Mouse (Mus musculus) left cerebral cortex, adult 8-10 months (tissue): ENCODE measurements around the gene Bcam. TPM values are rescaled to one million over a fixed set of nuclear protein-coding genes. Genes with fewer than 3 reads are reported as not detected.

Source experiments
- DNase-seq, 2 experiments: peaks; one replicate each; pipeline ENCODE4 v3.0.0; 2022; ENCODE audit warnings: low spot score in 2 of 2
- total RNA-seq, 4 experiments: library from RNA; stranded (reverse); gene quantifications; 2 replicates each; pipeline ENCODE4 v1.2.4; 2022

The Bcam gene
- total RNA-seq, 4 experiments from 2014 or later, result 15.8 to 18.7 (median 17.1) TPM

GRCm38 (mm10) chr7:19726541-19726940 lies 44.3 kb downstream of the Bcam start:
- DNase-seq, result no peak

- no peak for DNase-seq
Measured at GRCm38 (mm10) chr7:19724167-19724566, 46.6 kb downstream of the Bcam start.

DNA sequence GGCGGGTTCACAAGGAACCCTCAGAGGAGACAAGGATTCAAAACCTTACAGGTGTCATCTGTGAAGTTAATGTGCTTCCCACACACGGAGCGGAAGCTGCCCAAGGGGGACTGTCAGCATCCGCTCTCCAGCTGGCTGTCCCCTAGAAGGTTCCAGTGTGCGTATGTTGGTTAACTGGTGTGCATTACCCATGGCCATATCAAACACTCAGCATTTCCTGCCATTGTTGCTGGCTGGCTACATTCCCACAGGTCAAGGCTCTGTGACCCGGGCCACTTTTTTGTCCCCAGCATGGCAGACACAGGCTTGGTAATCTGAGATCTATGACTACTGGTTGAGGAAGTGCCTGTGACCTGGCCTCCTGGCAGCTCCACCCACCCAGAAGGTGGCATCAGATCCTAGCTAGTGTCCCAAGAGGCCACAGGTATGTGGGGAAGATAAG lies 48.0 kb downstream of the Bcam start:
- DNase-seq, result no peak

DNA sequence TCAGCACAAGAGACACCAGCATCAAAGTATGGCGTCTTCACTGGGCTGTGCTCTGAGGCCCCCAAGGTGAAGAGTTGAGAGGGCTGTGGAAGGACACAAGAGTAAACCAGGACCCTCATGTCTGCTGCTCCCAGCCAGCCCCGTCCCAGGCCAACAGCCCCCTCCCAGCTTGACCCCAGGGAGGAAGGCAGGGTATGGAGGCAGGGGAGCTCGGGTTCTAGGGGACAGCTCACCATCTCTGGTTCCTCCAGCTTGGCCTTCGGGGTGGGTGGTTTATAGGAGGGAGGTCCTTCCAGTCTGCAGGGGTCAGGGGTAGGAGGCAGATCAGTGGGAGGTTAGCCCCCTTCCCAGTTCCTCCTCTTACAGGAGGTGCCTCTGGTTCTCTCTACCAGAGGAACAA lies 51.6 kb downstream of the Bcam start:
- DNase-seq, result no peak

DNA sequence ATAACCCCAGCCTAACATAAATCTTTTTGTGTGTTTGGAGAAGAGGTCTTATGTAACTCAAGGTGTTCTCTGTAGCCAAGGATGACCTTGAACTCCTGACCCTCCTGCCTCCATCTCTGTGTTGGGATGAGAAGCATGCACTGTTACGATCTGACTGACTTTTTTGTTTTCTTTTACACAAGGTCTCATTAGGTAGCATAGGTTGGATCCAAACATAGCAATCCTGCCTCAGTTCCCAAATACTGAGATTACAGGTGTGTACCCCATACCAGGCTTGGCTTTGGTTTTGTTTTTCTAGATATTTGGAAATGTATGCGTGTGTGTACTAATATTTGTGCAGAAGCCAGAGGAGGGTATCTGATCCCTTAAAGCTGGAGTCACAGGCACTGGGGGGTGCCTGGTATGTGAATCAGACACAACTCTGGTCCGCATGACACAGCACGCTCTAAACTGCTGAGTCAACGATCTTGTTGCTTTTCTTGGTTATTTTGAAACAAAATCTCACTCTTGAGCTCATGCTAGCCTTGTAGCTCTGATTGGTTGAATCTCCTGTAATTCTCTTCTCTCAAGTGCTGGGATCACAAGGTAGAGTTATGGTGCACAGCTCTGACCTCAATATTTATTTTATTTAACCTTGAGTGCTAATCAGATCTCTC lies 52.4 kb downstream of the Bcam start:
- DNase-seq, result no peak

- DNase-seq, result no peak
Measured at GRCm38 (mm10) chr7:19717346-19717745, 53.5 kb downstream of the Bcam start.

DNA sequence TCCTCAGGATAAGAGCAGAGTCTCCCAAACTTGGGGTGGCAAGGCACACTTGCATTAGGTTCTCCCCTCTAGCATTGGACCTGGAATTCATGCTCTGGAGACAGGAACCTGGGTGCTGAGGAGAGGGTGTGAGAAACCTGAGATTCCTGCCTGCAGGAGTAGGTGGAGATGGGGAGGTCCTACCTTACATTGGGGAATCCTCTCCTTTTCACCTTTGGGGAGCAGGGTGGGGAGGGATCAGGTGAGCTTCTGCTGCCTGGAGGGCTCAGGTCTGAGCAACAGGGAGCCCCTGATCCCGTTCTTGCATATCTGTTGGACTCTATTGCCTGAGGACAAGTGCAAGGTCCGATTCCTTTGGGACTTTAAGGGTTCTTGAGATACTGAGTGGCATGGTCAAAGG lies 54.0 kb downstream of the Bcam start:
- no peak for DNase-seq

DNA sequence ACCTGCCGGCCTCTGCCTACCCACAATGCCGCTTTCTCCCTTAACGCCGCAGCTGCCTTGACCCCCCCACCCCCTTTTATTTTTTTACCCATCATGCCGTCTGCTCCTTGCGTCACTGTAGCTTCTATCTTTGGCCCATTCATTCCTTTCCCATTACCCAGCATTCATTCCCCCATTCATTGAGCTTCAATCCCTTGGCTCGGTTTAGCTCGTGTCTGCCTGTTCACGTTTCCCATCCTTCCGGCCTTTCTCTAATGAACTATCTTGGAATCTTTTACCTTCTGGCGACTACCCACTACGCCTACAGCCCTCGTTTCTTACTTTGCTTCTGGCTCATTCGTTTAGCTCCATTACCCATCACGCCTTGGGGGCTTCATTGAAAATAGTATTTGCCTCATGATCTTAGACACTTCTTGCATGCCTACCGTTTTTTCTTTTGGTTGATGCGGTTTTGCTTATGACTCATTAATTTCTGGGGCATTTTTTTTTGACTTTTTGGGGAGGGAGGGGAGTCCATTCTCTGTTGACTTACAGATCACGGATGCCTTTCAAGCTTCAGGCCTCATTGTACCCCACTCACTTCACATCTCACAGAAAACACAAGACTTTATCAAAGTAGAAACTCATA lies 54.6 kb downstream of the Bcam start:
- DNase-seq, result peak in 1 of 2 experiments; percentile 42

DNA sequence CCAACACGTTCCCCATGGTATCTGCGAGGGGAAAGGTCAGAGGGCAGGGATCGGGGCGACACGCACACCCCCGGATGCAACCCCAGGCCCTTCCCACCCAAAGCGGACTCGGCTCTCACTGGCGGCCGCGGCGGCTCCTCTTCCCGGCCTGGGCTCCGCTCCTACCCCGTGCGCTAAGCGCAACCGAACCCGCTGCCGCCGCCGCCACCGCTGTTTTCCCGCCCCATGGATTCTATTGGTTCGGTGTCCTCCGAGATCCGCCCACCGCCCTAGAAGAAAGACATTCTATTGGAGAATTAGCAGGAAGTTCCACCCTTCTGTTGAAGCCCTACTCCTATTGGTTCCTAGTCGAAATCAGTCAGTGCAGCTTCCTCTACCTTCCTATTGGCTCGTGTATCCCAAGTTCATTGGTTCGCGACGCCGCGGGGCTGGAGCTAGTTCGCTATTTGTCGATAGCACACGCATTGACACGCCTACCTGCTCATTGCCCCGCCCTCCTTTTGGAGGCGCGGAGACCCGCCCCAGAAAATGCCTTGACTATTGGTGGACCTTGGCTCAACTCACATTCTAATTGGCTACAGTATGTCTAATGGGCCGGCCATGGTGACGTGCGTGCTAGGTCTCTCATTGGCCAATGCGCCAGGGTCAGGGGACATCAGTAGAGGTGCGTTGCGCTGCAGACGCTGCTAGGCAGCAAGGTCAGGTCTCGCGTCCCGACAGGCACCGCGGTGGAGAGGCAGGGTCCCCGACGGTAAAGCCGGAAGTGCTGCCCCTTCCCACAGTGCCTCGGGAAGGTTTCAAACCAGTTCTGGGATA lies 55.4 kb downstream of the Bcam start, which contains the start of gene Tomm40:
Gene Tomm40, minus strand, starts transcription at position 200 of the 816 bp plus-strand sequence.
- peak; percentile 97 to 100 for DNase-seq

DNA sequence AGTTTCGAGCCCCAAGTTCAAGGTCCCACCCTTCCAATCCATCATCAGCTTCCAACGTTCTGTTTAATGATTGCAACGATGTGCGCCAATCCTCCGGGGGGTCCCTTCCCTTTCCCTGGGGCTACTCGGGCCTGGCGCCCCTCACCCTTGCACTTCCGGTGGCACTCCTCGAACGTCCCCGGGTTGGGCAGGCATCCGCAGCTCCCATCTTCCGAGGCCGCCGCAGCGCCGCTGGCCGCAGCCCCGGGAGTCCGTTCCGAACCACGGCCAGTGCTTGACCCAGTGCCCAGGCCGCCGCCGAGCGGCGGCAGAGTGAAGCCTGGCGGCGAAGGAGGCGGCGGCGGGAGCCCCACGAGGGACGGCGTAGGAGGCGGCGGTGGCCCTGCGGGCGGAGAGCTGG lies 56.0 kb downstream of the Bcam start:
- no peak for DNase-seq

DNA sequence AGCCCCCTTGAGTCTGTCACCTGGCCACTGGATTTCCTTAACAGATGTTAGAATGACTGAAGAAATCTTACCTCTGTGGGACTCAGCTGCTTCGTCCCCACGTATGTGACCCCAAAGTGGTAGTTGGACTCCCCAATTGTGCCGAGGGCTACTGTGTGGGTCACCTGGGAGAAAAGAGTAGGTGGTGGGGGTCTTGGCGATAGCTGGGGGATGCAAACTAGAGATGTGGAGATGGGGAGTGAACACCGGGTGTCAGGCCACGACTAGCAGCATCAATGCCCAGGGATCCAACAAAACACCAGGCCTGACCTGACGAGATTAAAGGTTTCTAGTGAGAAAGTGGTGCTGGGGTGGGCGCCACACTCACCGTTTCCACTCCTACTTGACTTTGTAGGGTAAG lies 57.2 kb downstream of the Bcam start:
- DNase-seq, result no peak

DNA sequence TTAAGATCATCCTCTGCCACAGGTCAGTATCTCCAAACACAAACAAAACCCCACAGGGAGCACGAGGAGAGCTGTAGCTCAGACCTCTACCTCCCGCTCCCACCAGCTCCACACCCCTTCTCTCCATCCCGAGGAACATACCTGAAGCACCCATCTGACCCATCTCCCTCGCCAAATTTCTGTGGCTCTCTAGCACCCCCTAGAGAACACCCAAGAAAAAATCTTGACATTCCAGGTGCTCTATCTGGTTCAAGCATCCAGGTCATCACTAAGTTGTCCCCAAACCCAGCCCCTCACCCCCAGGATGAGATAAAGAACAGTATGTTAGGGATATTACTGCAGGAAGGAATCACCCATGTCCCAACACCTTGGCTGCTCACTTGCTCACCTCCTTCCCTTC lies 57.6 kb downstream of the Bcam start:
- DNase-seq, result no peak

GRCm38 (mm10) chr7:19712414-19712813 lies 58.4 kb downstream of the Bcam start:
- no peak for DNase-seq

DNA sequence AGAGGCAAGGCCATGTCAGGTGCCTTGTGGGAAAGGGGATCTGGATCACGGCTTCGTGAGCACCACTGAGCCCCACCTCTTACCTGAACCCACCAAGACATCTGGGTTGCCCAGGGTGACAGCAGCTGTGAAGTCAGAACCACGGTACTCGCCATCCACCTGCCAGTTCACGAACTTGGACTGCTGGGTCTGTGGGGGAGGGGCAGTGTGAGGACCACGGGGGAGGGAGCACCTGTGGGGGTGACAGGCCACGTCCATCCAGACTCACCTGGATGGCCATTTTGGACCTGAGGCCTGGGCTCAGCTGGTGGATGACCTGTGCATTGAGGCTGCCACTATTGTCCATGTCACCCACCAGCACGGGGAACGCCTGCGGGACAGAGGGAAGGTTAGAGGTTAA lies 60.2 kb downstream of the Bcam start:
- DNase-seq, result no peak

Other genes with a start within 250 kb of the Bcam start
- gene Ppp1r37, start 207.9 kb downstream of the Bcam start, total RNA-seq, result 100 to 1,000 TPM; 118 to 134 (median 124) TPM
- 1 to 10 TPM; 1.6 to 1.9 (median 1.8) TPM for gene Zfp296, start 193.7 kb downstream of the Bcam start, total RNA-seq
- gene Gemin7, start 193.4 kb downstream of the Bcam start, total RNA-seq, result 10 to 100 TPM; 44.2 to 59.5 (median 51.3) TPM
- gene Clasrp, start 166.5 kb downstream of the Bcam start, total RNA-seq, result 10 to 100 TPM; 74.8 to 89.4 (median 84.1) TPM
- gene Relb, start 141.6 kb downstream of the Bcam start, total RNA-seq, result 1 to 10 TPM; 5.6 to 7.2 (median 6.4) TPM
- gene Clptm1, start 106.0 kb downstream of the Bcam start, total RNA-seq, result 100 to 1,000 TPM; 145 to 171 (median 154) TPM
- gene Apoc2, start 93.1 kb downstream of the Bcam start, total RNA-seq, result not detected
- gene Gm44805, start 89.6 kb downstream of the Bcam start, total RNA-seq, result not detected
- gene Apoc4, start 89.5 kb downstream of the Bcam start, total RNA-seq, result under 1 TPM in 1 of 4 experiments, not detected in 3; 0.81 TPM
- 1 to 10 TPM; 3.4 to 6.2 (median 4.7) TPM for gene Apoc1, start 78.4 kb downstream of the Bcam start, total RNA-seq
- 1,000 to 10,000 TPM; 1,704 to 2,821 (median 2,131) TPM for gene Apoe, start 71.8 kb downstream of the Bcam start, total RNA-seq
- 100 to 1,000 TPM; 109 to 112 (median 111) TPM for gene Tomm40, start 55.6 kb downstream of the Bcam start, total RNA-seq
- 1 to 10 TPM; 6.5 to 8.0 (median 7.4) TPM for gene Nectin2, start 20.5 kb downstream of the Bcam start, total RNA-seq
- not detected for gene Cblc, start 25.8 kb upstream of the Bcam start, total RNA-seq
- gene Bcl3, start 51.8 kb upstream of the Bcam start, total RNA-seq, result 1 to 10 TPM in 2 of 4 experiments, under 1 TPM in 1, not detected in 1; 0.57 to 6.4 (median 2.9) TPM
- gene Gm19345, start 81.0 kb upstream of the Bcam start, total RNA-seq, result 1 to 10 TPM; 1.4 to 2.5 (median 2.0) TPM
- gene Ceacam16, start 90.3 kb upstream of the Bcam start, total RNA-seq, result not detected
- not detected for gene Ceacam19, start 116.9 kb upstream of the Bcam start, total RNA-seq
- gene Pvr, start 150.1 kb upstream of the Bcam start, total RNA-seq, result 10 to 100 TPM in 2 of 4 experiments, 1 to 10 TPM in 2; 7.0 to 12.4 (median 10.5) TPM
- not detected for gene Igsf23, start 179.7 kb upstream of the Bcam start, total RNA-seq
- not detected for gene Ceacam20, start 194.4 kb upstream of the Bcam start, total RNA-seq
- gene Nlrp9b, start 220.4 kb upstream of the Bcam start, total RNA-seq, result not detected